Comparison of ENCODE assay signal across 22 mouse cellular contexts in genomic region chr2:24516946-24517345, GRCm38 (mm10). TPM values are rescaled to one million over a fixed set of nuclear protein-coding genes. Genes with fewer than 3 reads are reported as not detected.
DNase-seq lines count a peak whose midpoint lies in the region; ATAC-seq and TF ChIP-seq lines count a peak whose summit lies in the region.
"Had no signal": no experiment of that assay in that cellular context is flagged by ENCODE, and none has a peak within 500 bp of the region (broad histone marks: within the 10 kb centered on the region; RNA-seq: fewer than 3 reads in every experiment).

No protein-coding gene starts in this region.

- intact Hi-C loops in heart, adult 2 months (cut with DNase I) = no loop called here

- TF ChIP-seq EP300 in heart, adult 2 months (IDR thresholded peaks at IDR 0.05; ENCODE audit: insufficient read depth, low read depth, low read length) = no peak

- H3K27me3 ChIP-seq in hindbrain, embryonic 16.5 days (replicated peaks; ENCODE audit: control insufficient read depth, insufficient read depth, low read length) = no peaks in the 10 kb centered on the region
- H3K27me3 ChIP-seq in heart, adult 2 months (ENCODE audit: control insufficient read depth, insufficient read depth, low read length) = no peaks in the 10 kb centered on the region
- H3K27me3 ChIP-seq: heart, embryonic 12.5 days had no signal

- no peaks in the 10 kb centered on the region for H3K9me3 ChIP-seq in hindbrain, embryonic 16.5 days (ENCODE audit: control insufficient read depth, low read length)
- H3K9me3 ChIP-seq: embryonic facial prominence, embryonic 10.5 days; forebrain, embryonic 13.5 days; heart, embryonic 12.5 days; hindbrain, embryonic 10.5 days had no signal

- H3K9ac ChIP-seq in hindbrain, embryonic 16.5 days (ENCODE audit: low read depth, low read length) = no peak overlapping the region
- no peak overlapping the region for H3K9ac ChIP-seq in heart, adult 2 months (ENCODE audit: low read depth, low read length)
- H3K9ac ChIP-seq: forebrain, embryonic 13.5 days; forebrain, postnatal 0 days; heart, embryonic 12.5 days; hindbrain, embryonic 14.5 days had no signal

- no peak overlapping the region for H3K4me3 ChIP-seq in hindbrain, embryonic 16.5 days (ENCODE audit: low read length)
- H3K4me3 ChIP-seq in heart, adult 2 months = no peak overlapping the region
- H3K4me3 ChIP-seq: embryonic facial prominence, embryonic 10.5 days; forebrain, embryonic 13.5 days; heart, embryonic 12.5 days; hindbrain, embryonic 10.5 days had no signal

- H3K4me1 ChIP-seq in hindbrain, embryonic 16.5 days (ENCODE audit: control insufficient read depth, insufficient read depth, low read depth, low read length) = peaks cover 10% of the 10 kb centered on the region; the same call in 1 of the 2 replicates
- no peaks in the 10 kb centered on the region; the same call in 1 of the 2 replicates for H3K4me1 ChIP-seq in heart, adult 2 months (ENCODE audit: control insufficient read depth, insufficient read depth, low read length)

- H3K4me2 ChIP-seq in hindbrain, embryonic 16.5 days (ENCODE audit: low read length) = no peak overlapping the region
- H3K4me2 ChIP-seq: forebrain, embryonic 13.5 days; heart, embryonic 12.5 days; hindbrain, embryonic 14.5 days had no signal

- H3K36me3 ChIP-seq in hindbrain, embryonic 16.5 days (ENCODE audit: control insufficient read depth, insufficient read depth, low read length) = no peaks in the 10 kb centered on the region
- H3K36me3 ChIP-seq in heart, adult 2 months (ENCODE audit: control insufficient read depth, insufficient read depth, low read length) = no peaks in the 10 kb centered on the region
- H3K36me3 ChIP-seq: embryonic facial prominence, embryonic 10.5 days; heart, embryonic 12.5 days; hindbrain, embryonic 10.5 days had no signal

- peak; percentile 59 for DNase-seq in brain, adult 2 months (ENCODE audit: low read depth, low spot score)
- DNase-seq in cerebellum, adult 18-20 months = peak; percentile 11 to 43
- peak; percentile 41 for DNase-seq in cerebellum, adult 9-11 months
- peak; percentile 13 to 14 for DNase-seq in cerebellum, postnatal 36 days
- DNase-seq in lung, postnatal 36 days = no peak
- DNase-seq in heart, adult 2 months = no peak
- DNase-seq: adrenal gland, postnatal 10 days; forebrain, postnatal 0 days; gastrocnemius, postnatal 14 days had no signal

- H3K27ac ChIP-seq in hindbrain, embryonic 16.5 days (ENCODE audit: low read depth, low read length) = no peak overlapping the region
- H3K27ac ChIP-seq in heart, adult 2 months = no peak overlapping the region
- H3K27ac ChIP-seq: embryonic facial prominence, embryonic 10.5 days; forebrain, embryonic 13.5 days; hindbrain, embryonic 10.5 days; hindbrain, embryonic 14.5 days had no signal

- no peaks in the 10 kb centered on the region for H3K79me2 ChIP-seq in heart, adult 2 months (replicated peaks; ENCODE audit: control insufficient read depth, insufficient read depth, low read length)

- no peak for TF ChIP-seq CTCF in heart, adult 2 months (IDR thresholded peaks at IDR 0.05)

- no peak for ATAC-seq in hindbrain, embryonic 16.5 days
- ATAC-seq: forebrain, embryonic 13.5 days; forebrain, postnatal 0 days; intestine, embryonic 16.5 days had no signal

- TF ChIP-seq POLR2A in heart, adult 2 months (IDR thresholded peaks at IDR 0.05; ENCODE audit: insufficient read depth, low read depth, low read length) = no peak

- 73% methylated on average over 3 of the region's 3 CpGs for WGBS in hindbrain, embryonic 16.5 days
- WGBS in heart, adult 2 months = 82% methylated on average over 3 of the region's 3 CpGs

RNA-seq across cellular contexts. Expression of gene Pax8, which starts 41.5 kb away (rescaled TPM):
- 21.2 and 24.0 TPM in 2 replicates for polyA plus RNA-seq in hindbrain, embryonic 16.5 days (2015; fragmentation: Nextera tagmentation; extraction: Ambion mirVana)
- not detected for total RNA-seq in heart, adult 2 months (2021)
- not detected in 2 replicates for polyA plus RNA-seq in heart, adult 2 months (2012; rRNA removed)
- total RNA-seq: adrenal gland, postnatal 10 days; forebrain, postnatal 0 days; gastrocnemius, adult 18-20 months; gastrocnemius, postnatal 14 days; heart, adult 8-10 months; heart, postnatal 25 days; MEL had no signal
- polyA plus RNA-seq: C2C12; heart, embryonic 12.5 days; heart, embryonic 16.5 days had no signal

Comparison
In these comparisons a context has a peak if more than half of its experiments do, and no peak if none do; other contexts are left out.
1. DNase-seq: peak in brain, adult 2 months (single experiment), cerebellum, adult 18-20 months (2 of 2), cerebellum, adult 9-11 months (single experiment) and cerebellum, postnatal 36 days (2 of 2); none in lung, postnatal 36 days (single experiment) and heart, adult 2 months (0 of 2).
2. RNA of gene Pax8, which starts 41.5 kb away (polyA plus RNA-seq): 21.2 to 24.0 TPM in hindbrain, embryonic 16.5 days; not detected in heart, adult 2 months; every median in the first group is over 10 times any median in the second.